9 mouse cellular contexts compared by ENCODE assay signal in the genomic region with DNA sequence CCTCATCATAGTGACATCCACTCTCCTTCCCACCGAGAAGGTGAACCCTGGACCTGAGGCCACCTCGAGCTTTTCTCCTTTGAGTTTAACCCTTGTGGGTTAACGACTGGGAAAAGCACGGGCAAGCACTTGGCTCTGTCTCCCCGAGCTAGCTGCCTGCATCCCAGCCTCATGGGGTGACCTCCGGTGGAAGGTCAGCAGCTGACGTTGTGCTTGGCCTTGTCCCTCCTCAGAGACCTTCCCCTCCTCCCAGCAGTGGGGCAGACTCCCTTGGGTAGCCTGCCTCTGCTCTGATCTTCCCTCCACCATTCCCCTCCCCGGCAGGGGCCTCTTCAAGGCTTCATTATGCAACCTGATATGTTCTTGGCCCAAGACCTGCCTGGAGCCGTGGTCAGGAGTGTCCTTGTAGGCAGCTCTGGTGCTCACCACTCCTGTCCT.
DNase-seq lines count a peak whose midpoint lies in the region.
"Had no signal": no experiment of that assay in that cellular context is flagged by ENCODE, and none has a peak within 500 bp of the region (broad histone marks: within the 10 kb centered on the region; RNA-seq: fewer than 3 reads in every experiment).

No protein-coding gene starts in this region.

- DNase-seq in cerebellum, adult 11-12 months, result peak; percentile 55
- DNase-seq in cerebellum, adult 11 months, result no peak
- peak; percentile 79 for DNase-seq in ovary, adult 18-20 months (ENCODE audit: low spot score)
- no peak for DNase-seq in ovary, postnatal 10 days (ENCODE audit: low spot score)
- DNase-seq in kidney, adult 8-10 months, result peak; percentile 92 to 94
- DNase-seq in right cerebral cortex, postnatal 10 days (ENCODE audit: low spot score in 2 of 2), result no peak
- DNase-seq in embryo, embryonic 10 days (ENCODE audit: low spot score), result no peak
- DNase-seq in urinary bladder, postnatal 10 days (ENCODE audit: low spot score), result no peak
- DNase-seq: gastrocnemius, postnatal 10 days had no signal

Comparison
In these comparisons a context has a peak if more than half of its experiments do, and no peak if none do; other contexts are left out.
1. DNase-seq: peak in cerebellum, adult 11-12 months (single experiment), ovary, adult 18-20 months (single experiment) and kidney, adult 8-10 months (2 of 2); none in cerebellum, adult 11 months (single experiment), ovary, postnatal 10 days (single experiment), right cerebral cortex, postnatal 10 days (0 of 2), embryo, embryonic 10 days (single experiment) and urinary bladder, postnatal 10 days (single experiment).